Mouse (Mus musculus) embryonic facial prominence, embryonic 11.5 days (tissue): ENCODE data around the gene Nacad. TPM values are rescaled to one million over a fixed set of nuclear protein-coding genes. Genes with fewer than 3 reads are reported as not detected.
"Not testable (repeated sequence)": the region's sequence is repeated elsewhere in the genome, so short reads cannot be mapped to it uniquely, and the experiment has no call there.

Experiments
- ATAC-seq: fragments of 200-750 bp; cut with Nextera tagmentation; replicated peaks from 2 replicates; pipeline ENCODE4 v1.8.0; 2017; ENCODE audit warnings: low read depth; ENCODE audit not compliant: insufficient number of reproducible peaks, low FRiP score, low TSS enrichment
- DNase-seq: peaks from one replicate; pipeline ENCODE4 v3.0.0-alpha.2; 2015; ENCODE audit warnings: low spot score
- H3K27ac ChIP-seq: fragments of 300-500 bp; sonication (generic); replicated peaks from 2 replicates; pipeline ENCODE4 v1.5.1; 2014; ENCODE audit warnings: mild to moderate bottlenecking, low read depth, low read length, control low read depth
- H3K27me3 ChIP-seq: fragments of 300-500 bp; sonication (generic); 2 replicates; pipeline ENCODE4 v1.6.1; 2014; ENCODE audit warnings: mild to moderate bottlenecking, low read length, moderate library complexity, mixed read lengths; ENCODE audit not compliant: control insufficient read depth, insufficient read depth
- H3K36me3 ChIP-seq: fragments of 300-500 bp; sonication (generic); replicated peaks from 2 replicates; pipeline ENCODE4 v1.6.1; 2014; ENCODE audit warnings: low read depth, mild to moderate bottlenecking, low read length, moderate library complexity, mixed read lengths; ENCODE audit not compliant: control insufficient read depth, insufficient read depth
- H3K4me1 ChIP-seq: fragments of 300-500 bp; sonication (generic); 2 replicates; pipeline ENCODE4 v1.6.1; 2014; ENCODE audit warnings: low read length, mixed read lengths; ENCODE audit not compliant: control insufficient read depth, insufficient read depth
- H3K4me2 ChIP-seq: fragments of 300-500 bp; sonication (generic); 2 replicates; pipeline ENCODE4 v1.6.1; 2014; ENCODE audit warnings: low read depth, mild to moderate bottlenecking, control low read depth, low read length, moderate library complexity
- H3K4me3 ChIP-seq: fragments of 300-500 bp; sonication (generic); 2 replicates; pipeline ENCODE4 v1.5.1; 2014; ENCODE audit warnings: low read depth, low read length, control low read depth
- H3K9ac ChIP-seq: fragments of 300-500 bp; sonication (generic); replicated peaks from 2 replicates; pipeline ENCODE4 v1.6.1; 2014; ENCODE audit warnings: mild to moderate bottlenecking, control low read depth, low read length
- H3K9me3 ChIP-seq: fragments of 300-500 bp; sonication (generic); replicated peaks from 2 replicates; pipeline ENCODE4 v1.6.1; 2016; ENCODE audit warnings: mild to moderate bottlenecking, low read length, inconsistent platforms, mixed read lengths; ENCODE audit not compliant: control insufficient read depth
- WGBS: fragments of 180-500 bp; shearing (Covaris S2); extraction: QIAGEN DNeasy Blood & Tissue Kit; methylation state at CpG from one replicate; pipeline ENCODE4 v1.1.7; 2014; 5-methylcytosine and 5-hydroxymethylcytosine counted together
- polyA plus RNA-seq: library from polyadenylated mRNA; unstranded; fragments of >200 nt; fragmentation: Nextera tagmentation; extraction: Ambion mirVana; gene quantifications from 2 replicates; pipeline ENCODE4 v1.2.1, GENCODE M21; 2014

The Nacad gene
- 9.2 and 9.9 TPM in 2 replicates for polyA plus RNA-seq

GRCm38 (mm10) chr11:6605491-6606399, at the start of gene Nacad:
Nacad (minus strand) TSS chr11:6606053.
- Histone ChIP-seq H3K4me2 (peak within 1 kb of the TSS; percentile 72), H3K9ac (peak within 1 kb of the TSS; percentile 29), H3K36me3 (no peaks in the 10 kb centered on the region), H3K27me3 (peaks cover 13% of the 10 kb centered on the region), H3K27ac (no peak within 1 kb of the TSS), H3K4me3 (peak within 1 kb of the TSS; percentile 37), H3K4me1 (no peaks in the 10 kb centered on the region; the same call in none of the 2 replicates), H3K9me3 (no peaks in the 10 kb centered on the region)
- 6% methylated on average over 35 of the region's 41 CpGs for WGBS
- ATAC-seq (peak; percentile 85), DNase-seq (peak; percentile 75)

GRCm38 (mm10) chr11:6654903-6655302, 49.0 kb upstream of the Nacad start:
- H3K9ac ChIP-seq, result no peak overlapping the region
- no peak overlapping the region for H3K4me2 ChIP-seq
- H3K36me3 ChIP-seq, result no peaks in the 10 kb centered on the region
- no peaks in the 10 kb centered on the region; the same call in 1 of the 2 replicates for H3K4me1 ChIP-seq
- no peaks in the 10 kb centered on the region for H3K9me3 ChIP-seq
- no peak overlapping the region for H3K4me3 ChIP-seq
- H3K27ac ChIP-seq, result no peak overlapping the region
- H3K27me3 ChIP-seq, result no peaks in the 10 kb centered on the region
- WGBS, result 0% methylated on average over 2 of the region's 2 CpGs
- ATAC-seq, result 0 out of 2 replicates have a peak, but pooled peaks have one; percentile 3
- peak; percentile 92 for DNase-seq

GRCm38 (mm10) chr11:6652978-6653377, 47.1 kb upstream of the Nacad start:
- not testable (repeated sequence) for H3K27ac ChIP-seq, ATAC-seq, H3K9me3 ChIP-seq, H3K9ac ChIP-seq, H3K27me3 ChIP-seq, H3K4me3 ChIP-seq, H3K36me3 ChIP-seq, H3K4me2 ChIP-seq, H3K4me1 ChIP-seq
- 84% methylated on average over 3 of the region's 3 CpGs for WGBS
- peak; percentile 9 for DNase-seq

DNA sequence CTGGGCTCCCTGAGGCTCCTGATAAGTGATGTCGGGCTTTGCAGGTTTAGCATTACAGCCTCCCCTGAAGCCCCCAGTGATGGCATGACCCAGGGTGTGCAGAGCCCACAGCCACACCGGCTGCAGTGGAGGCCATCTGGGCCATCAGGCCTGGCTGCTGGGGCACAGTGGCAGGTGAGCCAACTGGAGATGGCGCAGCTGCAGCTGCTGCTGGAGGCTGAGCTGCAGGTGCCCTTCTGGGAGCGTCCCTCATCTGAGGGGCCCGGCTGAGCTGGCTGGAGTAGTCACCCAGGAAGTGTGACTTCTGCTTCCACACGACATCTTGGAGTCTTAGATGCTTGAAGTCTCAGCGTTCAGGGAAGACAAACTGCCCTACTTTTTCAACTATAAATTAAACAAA, 44.7 kb upstream of the Nacad start:
- H3K36me3 ChIP-seq, result no peaks in the 10 kb centered on the region
- no peak overlapping the region for H3K4me2 ChIP-seq

GRCm38 (mm10) chr11:6647831-6648724, 42.2 kb upstream of the Nacad start:
- H3K27me3 ChIP-seq, result no peaks in the 10 kb centered on the region
- no peaks in the 10 kb centered on the region for H3K4me1 ChIP-seq
- ATAC-seq, result no peak
- H3K36me3 ChIP-seq, result no peaks in the 10 kb centered on the region
- no peak overlapping the region for H3K4me3 ChIP-seq
- no peak overlapping the region for H3K27ac ChIP-seq
- DNase-seq, result no peak
- H3K9ac ChIP-seq, result no peak overlapping the region
- no peak overlapping the region for H3K4me2 ChIP-seq
- 58% methylated on average over 9 of the region's 9 CpGs for WGBS
- H3K9me3 ChIP-seq, result no peaks in the 10 kb centered on the region

More for the DNA sequence above, 44.7 kb upstream of the Nacad start:
- Histone ChIP-seq H3K4me1 (no peaks in the 10 kb centered on the region), H3K9me3 (no peaks in the 10 kb centered on the region), H3K4me3 (no peak overlapping the region), H3K27me3 (no peaks in the 10 kb centered on the region), H3K27ac (no peak overlapping the region), H3K9ac (no peak overlapping the region)
- ATAC-seq, result no peak
- DNase-seq, result no peak
- 63% methylated on average over 7 of the region's 7 CpGs for WGBS

- Histone ChIP-seq H3K27ac (no peak overlapping the region), H3K36me3 (no peaks in the 10 kb centered on the region), H3K9ac (no peak overlapping the region), H3K4me3 (no peak overlapping the region), H3K27me3 (no peaks in the 10 kb centered on the region), H3K9me3 (no peaks in the 10 kb centered on the region), H3K4me2 (no peak overlapping the region), H3K4me1 (no peaks in the 10 kb centered on the region)
- 0 out of 2 replicates have a peak, but pooled peaks have one; percentile 48 for ATAC-seq
- DNase-seq, result no peak
- 82% methylated on average over 6 of the region's 6 CpGs for WGBS
Measured at GRCm38 (mm10) chr11:6644566-6644965, 38.7 kb upstream of the Nacad start.

DNA sequence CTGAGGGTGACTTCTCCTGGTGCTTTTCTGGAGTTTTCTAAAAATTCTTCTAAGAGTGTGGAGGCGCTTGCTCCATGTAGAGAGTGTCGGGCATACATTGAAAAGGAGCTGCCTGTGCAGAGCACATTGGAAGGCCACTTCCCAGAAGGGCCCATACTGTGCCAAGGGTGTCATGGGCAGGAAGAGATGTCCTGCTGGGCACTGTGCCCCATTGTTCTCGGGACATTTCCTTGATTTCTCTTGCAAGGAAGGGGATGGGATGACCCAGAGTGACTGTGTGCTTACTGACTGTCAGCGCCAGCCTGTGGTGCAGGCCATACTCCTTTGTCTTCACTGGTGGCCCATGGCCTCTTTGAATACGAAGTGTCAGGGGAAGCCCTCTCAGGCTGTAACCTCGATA, 33.2 kb upstream of the Nacad start:
- Histone ChIP-seq H3K36me3 (no peaks in the 10 kb centered on the region), H3K4me3 (no peak overlapping the region), H3K27ac (no peak overlapping the region), H3K4me2 (no peak overlapping the region), H3K9ac (no peak overlapping the region), H3K9me3 (no peaks in the 10 kb centered on the region), H3K4me1 (no peaks in the 10 kb centered on the region), H3K27me3 (no peaks in the 10 kb centered on the region)
- DNase-seq (no peak), ATAC-seq (no peak)
- 75% methylated on average over 6 of the region's 6 CpGs for WGBS
